Mouse (Mus musculus): ENCODE results near the gene Ccdc102a. TPM values are rescaled to one million over a fixed set of nuclear protein-coding genes. Genes with fewer than 3 reads are reported as not detected.

Gene Ccdc102a
- polyA plus RNA-seq, 1 experiment from 2014 or later, result 14.6 TPM

- Histone ChIP-seq H3K9ac (replicated peaks; ENCODE audit: low read depth) (no peak overlapping the region), H3K4me2 (replicated peaks; ENCODE audit: low read depth, low read length) (no peak overlapping the region), H3K9me3 (ENCODE audit: low read length) (no peaks in the 10 kb centered on the region), H3K27ac (ENCODE audit: low read length) (no peak overlapping the region), H3K36me3 (ENCODE audit: insufficient read depth, low read length) (no peaks in the 10 kb centered on the region), H3K27me3 (replicated peaks; ENCODE audit: insufficient read depth, low read length) (no peaks in the 10 kb centered on the region), H3K4me1 (ENCODE audit: insufficient read depth, low read depth, low read length) (no peaks in the 10 kb centered on the region), H3K4me3 (ENCODE audit: low read depth, low read length) (no peak overlapping the region)
- ATAC-seq (peak; percentile 48; the same call in 1 of the 2 replicates), DNase-seq (ENCODE audit: low spot score) (no peak)
- WGBS, result 25% methylated on average over 2 of the region's 2 CpGs
- TF ChIP-seq EP300 (IDR thresholded peaks at IDR 0.05) (no peak), CTCF (IDR thresholded peaks at IDR 0.05) (no peak)
Measured at GRCm38 (mm10) chr8:94892917-94893316, 25.0 kb downstream of the Ccdc102a start.

GRCm38 (mm10) chr8:94888383-94889036 is 29.4 kb downstream of the Ccdc102a start:
- H3K9ac ChIP-seq (replicated peaks; ENCODE audit: low read depth), result no peak overlapping the region
- ATAC-seq, result no peak
- peak overlapping the region; percentile 28; the same call in 1 of the 2 replicates for H3K4me2 ChIP-seq (replicated peaks; ENCODE audit: low read depth, low read length)

GRCm38 (mm10) chr8:94880742-94881141 is 37.2 kb downstream of the Ccdc102a start:
- no peak overlapping the region for H3K27ac ChIP-seq (ENCODE audit: low read length)
- TF ChIP-seq EP300 (IDR thresholded peaks at IDR 0.05) (no peak), CTCF (IDR thresholded peaks at IDR 0.05) (no peak)
- H3K27me3 ChIP-seq (replicated peaks; ENCODE audit: insufficient read depth, low read length), result no peaks in the 10 kb centered on the region
- ATAC-seq (no peak), DNase-seq (ENCODE audit: low spot score) (no peak)
- peaks cover 4% of the 10 kb centered on the region; the same call in 1 of the 2 replicates for H3K4me1 ChIP-seq (ENCODE audit: insufficient read depth, low read depth, low read length)
- H3K36me3 ChIP-seq (ENCODE audit: insufficient read depth, low read length), result no peaks in the 10 kb centered on the region
- no peaks in the 10 kb centered on the region for H3K9me3 ChIP-seq (ENCODE audit: low read length)
- no peak overlapping the region for H3K4me2 ChIP-seq (replicated peaks; ENCODE audit: low read depth, low read length)
- H3K9ac ChIP-seq (replicated peaks; ENCODE audit: low read depth), result no peak overlapping the region
- H3K4me3 ChIP-seq (ENCODE audit: low read depth, low read length), result no peak overlapping the region
- 70% methylated on average over 4 of the region's 4 CpGs for WGBS

More at GRCm38 (mm10) chr8:94888383-94889036, 29.4 kb downstream of the Ccdc102a start:
- Histone ChIP-seq H3K4me3 (ENCODE audit: low read depth, low read length) (no peak overlapping the region), H3K4me1 (ENCODE audit: insufficient read depth, low read depth, low read length) (no peaks in the 10 kb centered on the region), H3K27ac (ENCODE audit: low read length) (no peak overlapping the region), H3K36me3 (ENCODE audit: insufficient read depth, low read length) (no peaks in the 10 kb centered on the region), H3K27me3 (replicated peaks; ENCODE audit: insufficient read depth, low read length) (no peaks in the 10 kb centered on the region), H3K9me3 (ENCODE audit: low read length) (no peaks in the 10 kb centered on the region)
- WGBS, result 26% methylated on average over 14 of the region's 14 CpGs
- DNase-seq (ENCODE audit: low spot score), result no peak
- TF ChIP-seq CTCF (IDR thresholded peaks at IDR 0.05) (no peak), EP300 (IDR thresholded peaks at IDR 0.05) (no peak)

- peak; percentile 8 for ATAC-seq
Measured at GRCm38 (mm10) chr8:94876820-94877219, 41.1 kb downstream of the Ccdc102a start.

GRCm38 (mm10) chr8:94876197-94876730 is 41.6 kb downstream of the Ccdc102a start, which contains the start of gene Dok4:
TSS of gene Dok4 (minus strand) at chr8:94876330.
- Histone ChIP-seq H3K4me2 (replicated peaks; ENCODE audit: low read depth, low read length) (peak within 1 kb of the TSS; percentile 85), H3K9ac (replicated peaks; ENCODE audit: low read depth) (peak within 1 kb of the TSS; percentile 68), H3K27me3 (replicated peaks; ENCODE audit: insufficient read depth, low read length) (no peaks in the 10 kb centered on the region), H3K36me3 (ENCODE audit: insufficient read depth, low read length) (no peaks in the 10 kb centered on the region), H3K4me3 (ENCODE audit: low read depth, low read length) (peak within 1 kb of the TSS; percentile 65), H3K9me3 (ENCODE audit: low read length) (no peaks in the 10 kb centered on the region), H3K4me1 (ENCODE audit: insufficient read depth, low read depth, low read length) (peaks cover 21% of the 10 kb centered on the region), H3K27ac (ENCODE audit: low read length) (peak within 1 kb of the TSS; percentile 85)
- peak; percentile 95 for DNase-seq (ENCODE audit: low spot score)
- WGBS, result 2% methylated on average over 15 of the region's 37 CpGs
- ATAC-seq, result peak; percentile 83
- no peak for TF ChIP-seq EP300 (IDR thresholded peaks at IDR 0.05)

More at GRCm38 (mm10) chr8:94876820-94877219, 41.1 kb downstream of the Ccdc102a start:
- Histone ChIP-seq H3K9me3 (ENCODE audit: low read length) (no peaks in the 10 kb centered on the region), H3K27ac (ENCODE audit: low read length) (peak overlapping the region; percentile 64; the same call in 1 of the 2 replicates), H3K27me3 (replicated peaks; ENCODE audit: insufficient read depth, low read length) (no peaks in the 10 kb centered on the region), H3K9ac (replicated peaks; ENCODE audit: low read depth) (no peak overlapping the region), H3K4me2 (replicated peaks; ENCODE audit: low read depth, low read length) (no peak overlapping the region; the same call in 1 of the 2 replicates), H3K36me3 (ENCODE audit: insufficient read depth, low read length) (no peaks in the 10 kb centered on the region), H3K4me3 (ENCODE audit: low read depth, low read length) (no peak overlapping the region), H3K4me1 (ENCODE audit: insufficient read depth, low read depth, low read length) (peaks cover 16% of the 10 kb centered on the region)
- peak; percentile 16 for DNase-seq (ENCODE audit: low spot score)
- TF ChIP-seq EP300 (IDR thresholded peaks at IDR 0.05) (no peak), CTCF (IDR thresholded peaks at IDR 0.05) (no peak)
- 33% methylated on average over 3 of the region's 3 CpGs for WGBS

- Histone ChIP-seq H3K4me1 (ENCODE audit: insufficient read depth, low read depth, low read length) (peaks cover 26% of the 10 kb centered on the region), H3K9ac (replicated peaks; ENCODE audit: low read depth) (peak overlapping the region; percentile 68), H3K27me3 (replicated peaks; ENCODE audit: insufficient read depth, low read length) (no peaks in the 10 kb centered on the region), H3K4me3 (ENCODE audit: low read depth, low read length) (peak overlapping the region; percentile 65), H3K9me3 (ENCODE audit: low read length) (no peaks in the 10 kb centered on the region), H3K4me2 (replicated peaks; ENCODE audit: low read depth, low read length) (peak overlapping the region; percentile 85), H3K27ac (ENCODE audit: low read length) (peak overlapping the region; percentile 85), H3K36me3 (ENCODE audit: insufficient read depth, low read length) (no peaks in the 10 kb centered on the region)
- DNase-seq (ENCODE audit: low spot score), result no peak
- 2% methylated on average over 13 of the region's 20 CpGs for WGBS
- peak; percentile 14; the same call in 1 of the 2 replicates for ATAC-seq
- TF ChIP-seq EP300 (IDR thresholded peaks at IDR 0.05) (no peak), CTCF (IDR thresholded peaks at IDR 0.05) (no peak)
Measured at GRCm38 (mm10) chr8:94875871-94876150, 42.1 kb downstream of the Ccdc102a start.
